Mouse (Mus musculus): ENCODE measurements around the gene Prdm13.
A peak's percentile ranks its signal among the peaks of the same experiment; 100 is the strongest.

Prdm13 gene

DNA sequence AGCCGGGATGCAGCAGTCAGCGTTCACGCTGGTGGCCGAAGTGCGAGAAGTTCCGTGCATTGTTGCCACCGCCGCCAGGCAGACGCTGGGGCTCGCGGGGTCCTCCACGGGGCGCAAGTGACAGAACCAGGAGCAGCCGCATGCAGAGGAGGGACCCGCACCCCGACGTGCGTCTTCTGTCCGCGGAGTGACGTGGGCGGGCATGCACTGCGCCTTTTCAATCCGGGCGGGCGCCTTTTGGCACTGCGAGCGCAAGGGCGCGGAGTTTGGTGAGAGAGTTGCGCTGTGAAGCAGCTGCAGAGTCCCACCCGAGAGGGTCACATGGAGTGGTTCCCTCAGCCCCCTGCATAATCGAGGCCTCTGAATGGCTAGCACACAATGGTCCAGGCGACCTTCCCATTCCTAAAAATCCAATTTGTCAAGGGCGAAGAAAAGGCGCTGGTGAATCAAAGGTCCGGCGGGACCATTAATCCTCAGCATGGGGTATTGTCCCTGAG is at the start of gene Prdm13:
Gene Prdm13, minus strand, starts transcription at position 369 of the 497 bp plus-strand sequence.
- no peak for DNase-seq (ENCODE audit: low read depth)

DNA sequence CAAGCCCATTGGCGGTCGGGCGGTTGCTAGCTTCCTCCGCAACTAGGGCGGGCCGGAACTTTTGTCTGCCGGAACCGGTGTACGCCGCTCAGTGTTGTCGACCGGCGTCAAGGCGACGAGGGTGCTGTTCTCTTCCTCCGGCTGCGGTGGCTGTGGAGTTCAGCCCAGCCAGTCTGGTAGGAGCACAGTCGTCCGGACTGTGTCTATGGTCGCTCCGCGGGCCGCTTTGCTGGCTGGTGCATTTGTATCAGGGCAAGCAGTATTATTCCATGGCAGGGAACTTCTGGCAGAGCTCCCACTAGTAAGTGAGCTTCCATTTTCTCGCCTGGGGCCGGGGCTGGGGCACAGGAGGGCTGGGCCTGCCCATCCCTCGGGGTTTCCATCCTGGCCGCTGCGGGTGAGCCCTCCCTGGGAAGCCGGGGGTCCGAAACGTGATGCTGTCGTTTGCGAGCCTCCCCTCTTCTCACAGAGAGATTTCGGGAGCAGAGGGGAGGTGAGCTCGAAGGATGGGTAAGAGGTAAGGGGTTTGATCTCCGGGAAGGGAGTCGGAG is 41.9 kb upstream of the Prdm13 start, which contains the start of gene Ccnc:
Gene Ccnc, plus strand, starts transcription at position 87 of the 551 bp plus-strand sequence.
- peak; percentile 88 for DNase-seq (ENCODE audit: low read depth)

DNA sequence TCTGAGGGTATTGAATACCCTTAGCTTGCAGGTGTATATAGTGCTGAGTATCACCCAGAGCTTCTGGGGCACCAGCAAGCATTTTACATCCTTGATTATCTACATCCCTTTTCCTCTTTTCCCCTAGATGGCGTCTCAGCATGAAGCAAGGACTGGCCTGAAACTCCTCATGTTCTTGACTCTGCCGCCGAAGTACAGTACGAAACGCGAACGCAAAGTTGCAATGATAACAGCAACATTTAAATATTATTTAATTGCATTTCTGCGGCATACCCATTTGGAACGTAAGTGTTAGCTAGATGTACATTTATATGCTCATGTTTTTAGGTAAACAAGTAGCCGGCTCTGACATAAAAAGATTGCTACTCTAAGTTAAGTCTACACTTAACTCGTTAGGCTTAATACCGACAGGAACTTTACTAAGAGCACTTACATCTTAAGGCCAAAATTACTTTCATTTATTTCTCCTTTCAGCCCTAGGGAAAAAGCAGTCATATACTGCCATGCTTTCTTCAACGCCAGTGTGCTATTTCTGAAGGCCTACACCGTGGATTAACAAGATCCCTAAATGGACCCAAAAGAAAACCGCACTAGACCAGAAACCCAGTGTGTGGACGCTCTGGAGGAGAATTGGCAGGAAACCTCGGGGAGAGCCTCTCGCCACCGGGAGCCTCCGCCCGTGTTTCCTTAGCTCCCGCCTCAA is 41.3 kb upstream of the Prdm13 start:
- DNase-seq (ENCODE audit: low read depth): peak; percentile 63

DNA sequence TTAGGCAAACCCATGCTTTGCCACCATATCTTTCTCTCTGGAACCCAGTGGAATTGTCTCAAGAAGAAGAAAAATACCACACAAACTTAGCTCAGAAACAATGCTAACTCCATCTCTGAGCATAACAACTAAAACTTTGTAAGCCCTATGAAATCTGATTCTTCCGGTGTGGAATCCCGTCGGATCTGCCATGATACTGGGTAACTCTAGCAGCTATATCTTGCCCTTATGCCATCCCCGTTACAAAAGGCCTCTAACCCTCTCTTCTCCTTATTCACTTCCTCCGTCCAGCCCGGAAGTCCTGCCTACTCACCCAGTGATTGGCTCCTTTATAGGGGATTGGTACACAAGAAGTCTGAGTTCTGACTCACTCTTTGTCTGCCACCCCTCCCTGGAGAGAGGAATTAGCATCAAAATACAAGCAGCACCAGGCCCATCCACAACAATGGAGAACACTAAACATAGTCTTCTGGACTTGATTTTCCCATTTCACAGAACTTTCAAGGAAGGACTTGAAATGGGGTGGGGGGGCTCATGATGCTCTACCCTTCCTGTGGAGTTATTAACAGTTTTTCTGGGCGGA is 37.1 kb upstream of the Prdm13 start:
- DNase-seq (ENCODE audit: low read depth): no peak

DNA sequence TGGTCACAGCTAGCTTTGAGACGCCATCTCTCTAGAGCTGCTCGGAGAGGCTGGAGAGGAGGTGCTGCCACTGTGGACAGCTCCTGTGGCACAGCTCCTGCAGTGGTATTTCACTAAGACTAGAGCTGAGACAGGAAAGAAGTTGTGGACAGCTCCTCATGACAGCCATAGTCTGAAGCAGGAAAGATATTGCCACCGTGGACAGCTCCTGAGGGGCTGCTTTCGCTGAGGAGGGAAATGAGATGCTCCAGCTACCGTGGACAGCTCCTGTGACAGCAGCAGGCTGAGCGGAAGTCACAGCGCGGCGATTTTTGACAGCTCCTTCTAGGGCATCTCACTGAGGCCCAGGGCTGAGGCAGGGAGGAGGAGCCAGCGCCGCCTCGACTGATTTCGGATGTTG is 26.4 kb upstream of the Prdm13 start:
- peak; percentile 71 for DNase-seq (ENCODE audit: low read depth)

DNA sequence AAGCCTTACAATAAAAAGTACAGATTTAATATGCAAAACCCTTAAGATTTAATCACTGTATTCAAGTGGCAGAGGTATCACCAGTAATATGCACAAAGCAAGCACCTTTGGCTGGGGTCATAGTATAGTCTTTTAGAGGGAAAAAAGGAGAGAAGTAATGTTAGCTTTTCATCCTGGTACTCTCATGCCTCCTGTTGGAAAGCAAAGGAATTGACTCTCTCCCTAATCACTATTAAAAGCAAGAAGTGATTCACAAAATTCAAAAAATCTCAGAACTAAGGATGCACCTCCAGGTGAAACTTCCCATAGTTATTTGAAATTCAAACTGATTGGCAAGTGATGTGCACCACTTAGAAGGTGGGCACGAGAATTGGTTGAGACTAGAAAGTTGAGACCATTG is 19.3 kb upstream of the Prdm13 start:
- DNase-seq (ENCODE audit: low read depth): no peak

DNA sequence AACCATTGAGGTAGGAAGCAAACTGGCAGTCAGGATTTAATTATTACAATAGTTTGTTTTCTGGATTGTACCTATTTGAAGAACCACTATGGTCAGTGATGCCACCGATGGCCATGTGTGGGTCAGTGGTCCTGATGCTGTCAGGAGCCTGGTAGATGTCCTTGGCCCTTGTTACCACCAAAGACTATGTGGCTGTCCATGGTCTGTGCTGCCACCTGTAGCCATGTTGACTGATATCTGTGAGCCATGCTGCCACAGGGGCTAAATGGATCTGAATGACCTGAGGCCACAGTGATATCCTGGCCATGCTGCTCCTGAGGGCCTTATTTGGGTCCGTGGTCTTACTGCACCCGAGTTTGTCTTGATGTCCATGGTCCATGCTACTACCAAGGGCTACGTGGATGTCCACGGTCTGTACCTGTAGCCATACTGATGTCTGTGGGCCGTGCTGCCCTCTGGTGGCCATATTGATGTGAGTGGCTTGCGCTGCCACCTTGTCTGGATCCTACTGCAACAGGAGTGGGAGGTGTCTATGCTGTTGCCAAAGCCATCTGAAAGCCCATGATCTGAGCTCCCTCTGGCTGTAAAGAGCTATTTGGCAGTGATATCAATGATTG is 10.0 kb upstream of the Prdm13 start:
- DNase-seq (ENCODE audit: low read depth): peak; percentile 39

DNA sequence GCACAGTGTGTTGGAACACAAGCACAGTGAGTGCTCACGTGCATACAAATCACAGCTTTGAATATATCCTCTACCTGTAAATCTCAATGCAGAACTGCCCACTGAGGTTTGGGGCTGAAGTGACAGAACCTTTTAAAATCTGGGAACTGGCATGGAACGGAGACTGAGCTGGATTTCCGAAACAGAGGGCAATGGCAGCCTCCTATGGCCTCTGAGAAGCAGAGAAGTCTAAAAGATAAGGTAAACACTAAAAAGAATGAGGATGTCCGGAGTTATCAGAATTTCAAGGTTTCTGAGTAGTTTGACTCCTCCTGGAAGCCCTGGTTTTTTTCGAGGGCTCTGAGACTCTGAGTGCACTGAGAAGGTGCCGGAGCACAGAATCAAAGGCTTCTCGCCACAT is 4.5 kb upstream of the Prdm13 start:
- no peak for DNase-seq (ENCODE audit: low read depth)

DNA sequence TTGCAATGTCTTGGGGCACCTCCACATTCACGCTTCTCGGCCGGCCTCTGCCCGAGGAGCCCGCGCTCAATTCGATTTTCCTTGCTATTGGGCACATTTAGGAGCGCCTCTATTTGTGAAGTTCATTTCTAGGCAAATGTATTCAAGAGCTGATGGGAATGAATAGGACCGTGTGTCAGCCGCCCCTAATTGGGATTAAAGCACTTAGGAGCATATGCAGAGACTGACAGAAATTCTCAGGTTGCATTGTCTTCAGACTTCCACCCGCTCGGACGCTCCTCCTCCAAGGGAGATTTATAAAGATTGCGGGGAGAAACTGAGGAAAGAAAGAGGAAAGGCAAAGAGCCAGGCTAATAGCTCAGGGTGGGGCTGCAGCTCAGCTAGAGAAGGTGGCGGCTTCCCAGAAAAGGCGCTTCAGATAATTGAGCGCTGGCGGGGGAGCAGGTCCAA is 3.8 kb upstream of the Prdm13 start:
- DNase-seq (ENCODE audit: low read depth): no peak

DNA sequence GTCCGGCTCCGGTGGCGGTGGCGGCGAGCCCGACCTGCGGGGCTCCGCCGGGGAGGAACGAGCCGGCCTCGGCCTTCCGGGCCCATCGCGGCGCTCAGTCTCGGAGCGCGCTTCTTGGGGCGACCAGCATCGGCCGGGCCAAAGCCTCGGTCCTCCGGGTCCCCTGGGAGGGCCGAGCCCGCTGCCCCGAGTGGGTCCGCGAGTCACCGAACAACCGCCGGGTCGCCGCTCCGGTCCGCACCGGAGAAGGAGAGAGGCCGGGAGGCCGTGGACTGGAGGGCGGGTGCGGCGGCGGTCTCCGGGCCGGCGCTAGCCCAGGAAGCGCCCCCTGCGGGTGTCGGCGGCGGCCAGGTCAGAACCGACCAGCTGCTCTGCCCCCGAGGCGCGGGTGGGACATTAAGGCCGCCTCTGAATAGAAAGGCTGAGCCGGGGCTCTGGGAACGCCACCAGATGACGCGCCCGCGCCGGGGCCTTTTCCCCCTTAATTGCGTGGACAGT is 3.0 kb upstream of the Prdm13 start:
- DNase-seq (ENCODE audit: low read depth): no peak

DNA sequence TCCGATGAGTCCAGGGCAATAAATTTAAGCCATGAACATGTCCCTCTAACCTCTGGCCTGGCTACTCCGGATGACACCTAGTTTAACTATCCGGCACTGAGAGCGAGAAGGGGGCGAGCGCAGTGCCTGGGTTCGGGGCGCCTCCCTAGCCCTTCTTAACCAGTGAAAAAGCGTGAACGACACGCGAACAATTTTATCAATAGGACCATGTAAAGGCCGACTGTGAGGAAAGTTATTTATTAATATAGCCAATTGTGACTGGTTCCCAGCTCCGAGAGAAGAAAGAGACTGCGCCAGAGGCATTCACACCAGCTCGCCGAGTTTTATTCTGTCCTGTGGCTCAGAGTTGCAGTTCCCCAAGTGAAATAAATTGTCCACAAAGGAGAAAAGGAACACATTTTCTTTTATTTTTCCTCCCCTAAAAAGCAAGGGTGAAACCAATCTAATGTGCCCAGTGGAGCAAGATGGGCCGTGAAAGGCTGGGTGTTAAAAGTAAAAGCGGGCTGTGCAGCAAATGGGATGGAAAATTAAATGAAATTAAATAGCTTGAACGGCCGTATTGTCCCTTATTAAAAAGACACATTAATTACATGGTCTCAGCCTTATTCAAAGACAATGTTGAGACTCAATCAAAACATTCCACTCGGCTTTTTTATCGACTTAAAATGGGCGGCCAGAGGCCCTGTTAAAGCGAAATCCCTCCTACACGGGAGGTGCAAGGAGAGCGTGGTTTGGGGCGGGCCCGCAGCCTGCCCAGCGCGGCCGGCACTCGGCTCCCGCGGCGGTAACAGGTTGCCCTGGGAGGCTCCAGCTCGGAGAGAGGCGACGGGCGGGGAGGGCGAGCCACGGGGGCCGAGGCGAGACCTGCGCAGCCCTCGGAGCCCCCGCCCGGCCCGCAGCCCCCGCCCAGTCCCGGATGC is 2.3 kb upstream of the Prdm13 start:
- no peak for DNase-seq (ENCODE audit: low read depth)

DNA sequence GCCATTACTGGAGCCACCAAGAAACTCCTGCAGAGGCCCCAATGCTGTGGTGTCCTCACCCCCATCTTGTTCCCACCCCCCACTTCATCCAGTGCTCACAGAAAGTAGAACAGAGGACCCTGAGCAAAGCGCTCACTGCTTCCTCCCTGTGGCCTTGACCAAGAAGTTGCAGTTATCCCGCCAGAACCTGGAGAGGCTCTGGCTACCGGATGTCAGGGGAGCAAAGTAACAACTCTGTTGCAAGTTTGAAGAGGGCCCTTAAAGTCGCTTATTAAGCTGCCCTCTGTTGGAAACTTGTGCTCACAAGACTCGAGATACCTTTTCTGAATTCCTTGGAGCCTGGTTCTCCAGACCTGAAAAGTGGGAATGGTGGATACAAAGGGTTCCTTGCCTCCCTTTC is 1.2 kb upstream of the Prdm13 start:
- no peak for DNase-seq (ENCODE audit: low read depth)

DNA sequence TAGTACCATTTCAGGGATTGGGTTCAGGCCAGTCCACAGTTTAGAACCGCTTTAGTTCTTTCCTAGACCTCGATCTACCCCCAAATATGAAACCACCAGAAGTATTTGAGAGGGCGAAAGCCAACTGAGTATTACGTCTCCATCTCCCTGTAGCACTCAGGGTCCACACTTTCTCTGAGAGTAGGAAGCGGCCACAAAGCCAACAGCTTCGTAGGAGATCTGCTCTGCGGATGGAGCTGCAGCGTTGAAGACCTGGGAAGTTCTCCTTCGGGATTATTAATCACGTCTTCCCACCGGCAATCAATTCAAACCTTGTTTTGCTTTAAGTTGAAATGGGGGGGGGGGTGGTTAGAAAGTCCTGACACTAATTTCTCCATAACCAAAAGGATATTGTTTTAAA is 653 bp upstream of the Prdm13 start:
- DNase-seq (ENCODE audit: low read depth): no peak

DNA sequence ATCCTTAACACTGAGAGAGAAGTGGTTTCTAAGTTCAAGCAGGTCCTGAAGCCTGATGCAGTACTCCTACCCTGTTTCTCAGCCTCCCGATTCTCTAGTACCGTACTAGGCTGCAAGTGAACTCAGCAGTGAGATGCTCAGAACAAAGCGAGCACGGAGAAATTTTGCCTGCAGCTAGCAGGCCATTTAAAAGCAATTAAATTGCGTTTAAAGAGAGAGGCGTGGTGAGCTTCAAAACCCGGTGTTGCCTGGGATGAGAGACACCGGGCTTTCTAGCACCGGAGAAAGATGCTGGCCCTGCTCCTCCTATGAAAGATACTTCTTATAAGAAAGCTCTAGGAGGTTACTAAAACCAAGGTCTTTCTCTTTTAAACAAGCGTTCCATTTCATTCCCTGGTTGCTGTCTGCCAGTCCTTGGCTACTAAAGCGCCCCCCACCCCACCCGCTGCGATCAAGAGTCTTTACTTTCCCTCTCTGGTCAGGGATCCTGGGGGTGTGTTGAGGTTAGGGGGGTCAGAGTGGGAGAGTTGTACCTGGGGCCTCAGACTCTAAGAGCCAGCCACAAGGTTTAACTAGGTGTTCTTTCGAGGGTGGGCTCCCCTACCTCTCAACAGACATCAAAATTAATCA is 1.3 kb downstream of the Prdm13 start:
- DNase-seq (ENCODE audit: low read depth): no peak

DNA sequence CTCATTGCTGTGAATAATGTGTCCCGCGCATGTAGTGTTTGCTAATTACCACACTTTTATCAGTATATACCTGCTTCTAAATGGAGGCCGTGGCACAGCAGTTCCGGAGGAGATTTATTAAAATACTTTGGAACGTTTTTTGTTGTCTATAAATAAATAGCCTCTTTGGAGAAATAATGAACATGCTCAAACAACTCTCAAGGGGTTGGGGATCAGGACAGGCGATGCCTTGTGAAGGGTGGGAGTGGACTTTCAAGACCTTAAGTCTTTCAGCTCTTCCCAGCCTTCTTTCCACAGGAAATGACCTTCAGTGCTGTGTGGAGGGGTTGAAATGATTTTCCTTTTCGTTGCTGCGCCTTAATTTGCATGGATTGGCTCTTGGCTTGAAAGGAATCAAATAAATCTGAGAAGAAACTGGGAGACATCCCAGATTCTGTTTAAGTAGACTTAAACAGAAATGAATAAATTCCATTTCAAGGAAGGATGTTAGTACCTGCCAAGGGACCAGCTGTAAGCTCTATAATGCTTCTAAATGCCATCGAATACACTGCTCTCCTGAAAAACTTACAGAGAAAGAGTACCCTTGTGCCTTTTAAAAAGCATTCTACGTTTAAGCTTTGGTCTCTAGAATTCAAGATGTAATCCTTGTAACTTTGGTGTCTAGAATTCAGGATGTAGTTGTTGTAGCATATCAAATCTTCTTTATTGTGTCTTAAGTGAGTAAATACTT is 3.2 kb downstream of the Prdm13 start:
- DNase-seq (ENCODE audit: low read depth): no peak

DNA sequence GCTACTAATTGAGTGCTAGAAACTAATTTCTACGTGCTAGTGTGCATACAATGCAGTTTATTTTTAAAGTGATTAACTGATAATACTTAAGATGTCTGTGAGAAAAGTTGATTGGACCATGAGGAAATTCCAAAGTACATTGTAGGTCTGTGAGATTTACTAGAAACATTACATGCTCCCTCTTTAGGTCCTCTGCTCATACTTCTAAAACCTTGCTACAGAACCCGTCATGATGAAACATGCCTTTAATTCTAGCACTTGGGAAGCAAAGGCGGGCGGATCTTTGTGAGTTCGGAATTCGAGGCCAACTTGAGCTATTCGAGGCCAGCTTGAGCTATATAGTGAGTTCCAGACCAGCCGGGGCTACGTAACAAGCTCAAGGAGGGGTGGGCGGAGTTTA is 4.8 kb downstream of the Prdm13 start:
- no peak for DNase-seq (ENCODE audit: low read depth)

DNA sequence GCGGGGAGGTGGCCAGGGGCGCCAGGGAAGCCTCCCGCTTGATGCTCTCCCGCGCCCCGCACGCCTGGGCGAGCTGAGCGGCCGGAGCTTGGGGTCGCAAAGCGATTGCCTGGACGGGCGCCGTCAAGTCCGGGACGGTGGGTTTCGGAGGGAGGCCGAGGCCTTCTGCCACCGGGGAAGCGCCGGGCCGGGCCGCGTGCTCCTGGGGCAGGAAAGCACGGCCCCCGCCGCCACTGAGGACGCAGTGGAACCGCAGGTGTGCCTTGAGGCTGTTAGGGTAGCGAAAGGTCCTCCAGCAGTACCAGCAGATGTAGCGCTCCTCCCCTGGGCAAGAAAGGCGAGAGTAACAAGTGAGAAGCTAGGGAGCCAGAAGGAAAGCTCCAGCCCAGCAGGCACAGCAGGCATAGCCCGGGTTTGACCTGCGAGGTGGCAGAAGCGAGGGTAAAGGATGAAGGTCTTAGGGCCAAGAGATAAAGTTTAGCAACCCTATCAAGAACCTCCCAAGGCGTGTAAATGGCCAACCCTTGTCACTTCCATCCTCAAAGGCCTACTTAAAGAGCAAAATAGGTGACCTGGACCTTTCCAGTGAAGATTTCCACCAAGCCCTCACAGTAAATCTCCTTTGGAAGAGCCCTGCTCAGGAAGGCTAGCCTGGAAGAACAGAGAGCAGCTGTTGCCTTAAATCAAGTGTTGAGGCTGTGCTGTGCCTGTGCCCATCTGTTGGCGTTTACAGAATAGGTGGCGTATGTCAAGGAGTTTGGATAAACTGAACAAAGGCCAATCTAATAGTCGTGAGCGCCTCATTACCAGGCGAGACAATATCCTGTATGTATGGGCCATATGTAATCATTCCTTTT is 5.9 kb downstream of the Prdm13 start:
- DNase-seq (ENCODE audit: low read depth): no peak

DNA sequence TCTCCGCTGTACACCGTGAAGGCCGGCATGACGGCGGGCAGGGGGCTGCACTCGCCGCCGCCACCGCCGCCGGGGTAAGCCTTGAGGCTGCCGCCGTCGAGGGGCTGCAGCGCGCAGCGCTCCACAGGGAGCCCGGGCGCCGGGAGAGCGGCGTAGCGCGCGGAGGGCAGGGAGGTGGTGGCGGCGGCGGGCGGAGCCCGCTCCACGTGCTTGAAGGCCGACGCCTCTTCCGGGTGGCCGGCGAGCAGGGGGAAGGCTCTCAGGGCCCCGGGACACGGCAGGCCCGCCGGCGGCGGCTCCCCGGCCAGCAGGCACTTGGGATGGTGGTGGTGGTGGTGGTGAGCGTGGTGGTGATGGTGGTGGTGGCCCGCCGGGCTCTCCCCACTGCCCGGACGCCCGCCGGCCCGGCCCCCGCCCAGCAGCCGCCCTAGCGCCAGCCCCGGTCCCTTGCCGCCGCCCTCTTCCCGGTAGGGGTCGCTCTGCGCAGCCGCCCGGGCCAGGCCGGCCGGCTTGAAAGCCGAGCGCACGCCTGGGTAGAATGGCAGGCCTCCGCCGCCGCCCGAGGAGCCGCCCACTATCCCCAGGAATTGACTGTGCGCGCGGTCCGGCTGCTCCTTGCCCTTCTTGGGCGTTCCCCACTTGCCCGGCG is 6.7 kb downstream of the Prdm13 start:
- DNase-seq (ENCODE audit: low read depth): no peak
